In genomic region chr6:112719983-112720382, GRCm38 (mm10) we compare ENCODE assay signal across 21 mouse cellular contexts. TPM values are rescaled to one million over a fixed set of nuclear protein-coding genes. Genes with fewer than 3 reads are reported as not detected.
DNase-seq lines count a peak whose midpoint lies in the region; ATAC-seq lines count a peak whose summit lies in the region.
"Had no signal": no experiment of that assay in that cellular context is flagged by ENCODE, and none has a peak within 500 bp of the region (broad histone marks: within the 10 kb centered on the region; RNA-seq: fewer than 3 reads in every experiment).

No protein-coding gene starts in this region.

- WGBS in midbrain, embryonic 11.5 days, result 97% methylated on average over 1 of the region's 1 CpGs
- WGBS in midbrain, embryonic 10.5 days, result 95% methylated on average over 1 of the region's 1 CpGs
- 72% methylated on average over 1 of the region's 1 CpGs for WGBS in hindbrain, embryonic 14.5 days
- WGBS in neural tube, embryonic 14.5 days, result 69% methylated on average over 1 of the region's 1 CpGs
- WGBS in heart, embryonic 10.5 days, result 85% methylated on average over 1 of the region's 1 CpGs

- H3K36me3 ChIP-seq in midbrain, embryonic 11.5 days (ENCODE audit: control insufficient read depth, insufficient read depth, low read length), result peaks cover 20% of the 10 kb centered on the region
- H3K36me3 ChIP-seq in midbrain, embryonic 10.5 days, result peaks cover 66% of the 10 kb centered on the region
- peaks cover 40% of the 10 kb centered on the region for H3K36me3 ChIP-seq in hindbrain, embryonic 14.5 days (replicated peaks; ENCODE audit: control insufficient read depth, insufficient read depth)
- peaks cover 17% of the 10 kb centered on the region; the same call in 1 of the 2 replicates for H3K36me3 ChIP-seq in neural tube, embryonic 14.5 days (ENCODE audit: control insufficient read depth, insufficient read depth, low read length)
- 0 out of 2 replicates have a peak, but pooled peaks cover 3% of the 10 kb centered on the region for H3K36me3 ChIP-seq in heart, embryonic 10.5 days
- H3K36me3 ChIP-seq: G1E had no signal

- H3K9ac ChIP-seq in midbrain, embryonic 11.5 days (ENCODE audit: low read length), result no peak overlapping the region
- no peak overlapping the region for H3K9ac ChIP-seq in hindbrain, embryonic 14.5 days
- H3K9ac ChIP-seq in neural tube, embryonic 14.5 days (replicated peaks; ENCODE audit: low read depth, low read length), result no peak overlapping the region
- H3K9ac ChIP-seq: forebrain, embryonic 12.5 days had no signal

- H3K27ac ChIP-seq in midbrain, embryonic 11.5 days (ENCODE audit: low read depth, low read length), result no peak overlapping the region
- no peak overlapping the region for H3K27ac ChIP-seq in midbrain, embryonic 10.5 days (replicated peaks)
- H3K27ac ChIP-seq in hindbrain, embryonic 14.5 days, result peak overlapping the region; percentile 29; the same call in 1 of the 2 replicates
- H3K27ac ChIP-seq in neural tube, embryonic 14.5 days (ENCODE audit: low read depth, low read length), result no peak overlapping the region
- no peak overlapping the region for H3K27ac ChIP-seq in heart, embryonic 10.5 days
- H3K27ac ChIP-seq: forebrain, embryonic 12.5 days had no signal

- peak; percentile 38 for ATAC-seq in frontal cortex, adult (ENCODE audit: low TSS enrichment)
- no peak for ATAC-seq in midbrain, embryonic 11.5 days (ENCODE audit: low FRiP score)
- no peak for ATAC-seq in hindbrain, embryonic 14.5 days (ENCODE audit: low FRiP score)
- ATAC-seq in neural tube, embryonic 14.5 days (ENCODE audit: low read depth), result peak; percentile 41; the same call in 1 of the 2 replicates
- no peak for ATAC-seq in activated CD4-positive, CD25-positive, alpha-beta regulatory T cell, adult 4 months
- ATAC-seq: CD4-positive, CD25-positive, alpha-beta regulatory T cell, adult 4 months; inflammation-experienced regulatory T-cells, adult 6 months had no signal

- no peaks in the 10 kb centered on the region for H3K4me1 ChIP-seq in midbrain, embryonic 11.5 days (ENCODE audit: control insufficient read depth, insufficient read depth, low read length)
- H3K4me1 ChIP-seq in midbrain, embryonic 10.5 days, result peaks cover 6% of the 10 kb centered on the region; the same call in 1 of the 2 replicates
- H3K4me1 ChIP-seq in hindbrain, embryonic 14.5 days (replicated peaks; ENCODE audit: control insufficient read depth, insufficient read depth, low read length), result no peaks in the 10 kb centered on the region
- no peaks in the 10 kb centered on the region for H3K4me1 ChIP-seq in neural tube, embryonic 14.5 days (ENCODE audit: control insufficient read depth, insufficient read depth, low read length)
- no peaks in the 10 kb centered on the region for H3K4me1 ChIP-seq in heart, embryonic 10.5 days
- H3K4me1 ChIP-seq: forebrain, embryonic 12.5 days had no signal

- no peaks in the 10 kb centered on the region for H3K9me3 ChIP-seq in midbrain, embryonic 11.5 days (ENCODE audit: control insufficient read depth, low read length)
- no peaks in the 10 kb centered on the region for H3K9me3 ChIP-seq in midbrain, embryonic 10.5 days (replicated peaks)
- no peaks in the 10 kb centered on the region for H3K9me3 ChIP-seq in hindbrain, embryonic 14.5 days (ENCODE audit: control insufficient read depth, low read length)
- no peaks in the 10 kb centered on the region for H3K9me3 ChIP-seq in neural tube, embryonic 14.5 days (ENCODE audit: control insufficient read depth, low read length)
- H3K9me3 ChIP-seq in heart, embryonic 10.5 days, result no peaks in the 10 kb centered on the region
- H3K9me3 ChIP-seq: forebrain, embryonic 12.5 days had no signal

- no peak for DNase-seq in frontal cortex, postnatal 14 days (ENCODE audit: low spot score in 2 of 2)
- DNase-seq in midbrain, embryonic 11.5 days (ENCODE audit: low spot score, missing footprints), result peak; percentile 80
- no peak for DNase-seq in midbrain, embryonic 10.5 days (ENCODE audit: low spot score)
- no peak for DNase-seq in hindbrain, embryonic 14.5 days (ENCODE audit: low spot score)
- DNase-seq in heart, embryonic 10.5 days (ENCODE audit: low spot score), result no peak
- DNase-seq: cerebellum, postnatal 36 days; gastrocnemius, postnatal 36 days; heart, postnatal 10 days; kidney, adult 8-10 months; kidney, postnatal 25 days; liver; lung, adult 18-20 months; retina, postnatal 1 day; spleen, adult 18-20 months had no signal

- H3K27me3 ChIP-seq in midbrain, embryonic 11.5 days (ENCODE audit: control insufficient read depth, insufficient read depth, low read length), result no peaks in the 10 kb centered on the region
- H3K27me3 ChIP-seq in midbrain, embryonic 10.5 days (ENCODE audit: low read depth, poor library complexity, severe bottlenecking), result no peaks in the 10 kb centered on the region
- no peaks in the 10 kb centered on the region for H3K27me3 ChIP-seq in hindbrain, embryonic 14.5 days (ENCODE audit: control insufficient read depth, insufficient read depth, low read length)
- H3K27me3 ChIP-seq in neural tube, embryonic 14.5 days (ENCODE audit: control insufficient read depth, insufficient read depth, low read length), result no peaks in the 10 kb centered on the region
- peaks cover 7% of the 10 kb centered on the region; the same call in 1 of the 2 replicates for H3K27me3 ChIP-seq in heart, embryonic 10.5 days (ENCODE audit: insufficient read depth, poor library complexity, severe bottlenecking)
- H3K27me3 ChIP-seq: forebrain, embryonic 12.5 days had no signal

- no peak overlapping the region for H3K4me2 ChIP-seq in midbrain, embryonic 11.5 days
- H3K4me2 ChIP-seq in hindbrain, embryonic 14.5 days (replicated peaks), result no peak overlapping the region
- H3K4me2 ChIP-seq in neural tube, embryonic 14.5 days (ENCODE audit: low read depth, low read length), result no peak overlapping the region
- H3K4me2 ChIP-seq: forebrain, embryonic 12.5 days had no signal

- H3K4me3 ChIP-seq in midbrain, embryonic 11.5 days (ENCODE audit: low read depth, low read length), result no peak overlapping the region
- no peak overlapping the region for H3K4me3 ChIP-seq in midbrain, embryonic 10.5 days
- H3K4me3 ChIP-seq in hindbrain, embryonic 14.5 days (replicated peaks; ENCODE audit: low read length), result no peak overlapping the region
- H3K4me3 ChIP-seq in neural tube, embryonic 14.5 days (ENCODE audit: low read depth, low read length), result no peak overlapping the region
- H3K4me3 ChIP-seq in heart, embryonic 10.5 days, result no peak overlapping the region
- H3K4me3 ChIP-seq: forebrain, embryonic 12.5 days had no signal

RNA-seq across cellular contexts. Expression of gene Rad18, which starts 23.5 kb away (rescaled TPM):
- 38.2 and 39.7 TPM in 2 replicates for polyA plus RNA-seq in midbrain, embryonic 11.5 days (2014; fragmentation: Nextera tagmentation; extraction: Ambion mirVana)
- polyA plus RNA-seq in midbrain, embryonic 10.5 days (2016; fragmentation: Nextera tagmentation; extraction: Ambion mirVana), result 50.0 and 54.2 TPM in 2 replicates
- 14.4 and 14.9 TPM in 2 replicates for polyA plus RNA-seq in hindbrain, embryonic 14.5 days (2014; fragmentation: Nextera tagmentation; extraction: Ambion mirVana)
- 13.1 and 14.2 TPM in 2 replicates for polyA plus RNA-seq in neural tube, embryonic 14.5 days (2014; fragmentation: Nextera tagmentation; extraction: Ambion mirVana)
- polyA plus RNA-seq in heart, embryonic 10.5 days (2016; fragmentation: Nextera tagmentation; extraction: Ambion mirVana), result 32.9 and 39.5 TPM in 2 replicates
- polyA plus RNA-seq in activated CD4-positive, CD25-positive, alpha-beta regulatory T cell, adult 4 months (2017; shearing (Covaris generic)), result 10 to 100 TPM; 40.5 to 44.4 TPM

Comparison
In these comparisons a context has a peak if more than half of its experiments do, and no peak if none do; other contexts are left out.
1. ATAC-seq: peak in frontal cortex, adult (single experiment) and neural tube, embryonic 14.5 days (single experiment); none in midbrain, embryonic 11.5 days (single experiment), hindbrain, embryonic 14.5 days (single experiment) and activated CD4-positive, CD25-positive, alpha-beta regulatory T cell, adult 4 months (single experiment).